Mouse (Mus musculus): ENCODE results near the gene Aplf.
"Not testable (repeated sequence)": the region's sequence is repeated elsewhere in the genome, so short reads cannot be mapped to it uniquely, and the experiment has no call there.

Gene Aplf

GRCm38 (mm10) chr6:87671771-87672517 is at the start of gene Aplf:
TSS of gene Aplf (minus strand) at chr6:87672193.
- peak; percentile 93 to 95 for DNase-seq (ENCODE audit: low spot score in 2 of 2)

- DNase-seq (ENCODE audit: low spot score in 2 of 2) = no peak
Observed at GRCm38 (mm10) chr6:87714091-87714490, 42.1 kb upstream of the Aplf start.

DNA sequence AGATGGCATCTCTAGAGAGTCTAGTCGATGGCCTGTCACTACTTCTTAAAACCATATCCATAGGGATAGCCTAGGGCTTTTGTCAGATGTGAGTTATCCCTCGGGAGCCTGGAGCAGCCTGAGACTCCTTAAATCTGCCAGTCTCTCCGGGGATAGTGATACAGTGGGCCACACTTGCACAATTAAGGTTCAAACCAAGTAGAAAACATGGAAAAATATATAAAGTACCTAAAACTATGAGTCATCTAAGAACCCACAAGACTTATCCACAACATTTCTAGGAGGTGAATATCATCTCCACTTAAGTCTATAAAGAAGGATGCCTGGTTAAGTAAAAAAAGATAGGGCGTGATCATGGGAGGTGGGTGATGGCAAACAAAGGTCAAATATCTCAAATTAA is 40.3 kb upstream of the Aplf start:
- DNase-seq (ENCODE audit: low spot score in 2 of 2) = no peak

DNA sequence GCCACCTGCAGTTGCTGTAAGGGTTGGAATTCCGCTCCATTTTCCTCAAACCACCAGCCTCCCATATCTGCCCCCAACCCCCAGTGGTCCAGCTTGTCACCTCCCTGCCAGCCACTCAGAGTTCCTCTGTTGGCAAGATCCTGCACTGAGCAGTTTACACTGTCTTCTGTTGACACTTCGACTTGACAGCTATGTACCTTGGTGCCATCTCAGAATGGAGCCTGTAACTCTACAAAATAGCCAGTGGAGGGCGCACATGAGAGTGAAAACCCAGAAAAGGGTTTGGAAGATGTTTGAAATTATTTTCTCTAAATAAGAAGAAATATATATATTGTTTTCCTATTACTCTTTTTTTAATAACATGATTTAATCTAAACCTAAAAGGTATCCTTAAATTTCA is 34.3 kb upstream of the Aplf start:
- DNase-seq (ENCODE audit: low spot score in 2 of 2) = no peak

GRCm38 (mm10) chr6:87696544-87696943 is 24.6 kb upstream of the Aplf start:
- no peak for DNase-seq (ENCODE audit: low spot score in 2 of 2)

DNA sequence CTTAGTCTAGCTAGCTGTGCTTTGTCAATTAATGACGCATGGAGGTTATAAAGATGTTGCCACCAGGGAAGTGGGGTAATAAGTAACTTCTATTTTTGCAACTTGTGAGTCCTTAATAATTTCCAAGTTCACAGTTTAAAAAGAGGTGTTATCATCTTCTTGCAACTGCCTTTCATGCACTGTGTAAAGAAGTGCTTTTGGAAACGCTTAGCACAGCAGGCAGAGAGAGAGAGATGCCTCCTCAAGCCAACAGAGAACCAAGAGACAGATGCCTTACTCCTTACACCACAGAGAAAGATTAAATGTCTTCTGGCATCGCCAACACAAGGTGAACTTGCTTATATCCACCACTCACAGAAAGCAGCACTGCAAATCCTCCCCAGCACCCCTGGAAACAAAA is 24.0 kb upstream of the Aplf start:
- DNase-seq (ENCODE audit: low spot score in 2 of 2) = no peak

GRCm38 (mm10) chr6:87680418-87680817 is 8.4 kb upstream of the Aplf start:
- no peak for DNase-seq (ENCODE audit: low spot score in 2 of 2)

- DNase-seq (ENCODE audit: low spot score in 2 of 2) = no peak
Observed at GRCm38 (mm10) chr6:87672661-87673060, 668 bp upstream of the Aplf start.

GRCm38 (mm10) chr6:87671353-87671752 is 640 bp downstream of the Aplf start:
- no peak for DNase-seq (ENCODE audit: low spot score in 2 of 2)

GRCm38 (mm10) chr6:87669894-87670588 is 2.0 kb downstream of the Aplf start:
- DNase-seq (ENCODE audit: low spot score in 2 of 2) = peak; percentile 21 to 59

DNA sequence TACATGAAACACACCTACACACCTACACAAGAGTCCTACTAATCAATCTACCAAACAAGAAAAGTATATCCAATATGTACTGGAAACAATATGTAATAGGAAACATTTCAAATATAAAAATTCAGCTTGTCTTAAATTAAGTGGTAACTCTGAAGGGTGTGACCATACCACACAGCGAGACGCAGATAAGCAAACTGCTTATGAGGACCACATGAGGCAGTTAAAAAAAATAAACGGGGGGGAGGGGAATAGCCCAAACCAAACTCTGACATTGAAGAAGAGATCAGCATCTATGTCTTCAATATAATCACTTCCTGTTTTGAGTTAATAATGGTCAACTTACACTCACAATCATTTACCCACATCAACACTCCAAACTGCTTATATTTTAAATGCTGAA is 3.3 kb downstream of the Aplf start:
- no peak for DNase-seq (ENCODE audit: low spot score in 2 of 2)

DNA sequence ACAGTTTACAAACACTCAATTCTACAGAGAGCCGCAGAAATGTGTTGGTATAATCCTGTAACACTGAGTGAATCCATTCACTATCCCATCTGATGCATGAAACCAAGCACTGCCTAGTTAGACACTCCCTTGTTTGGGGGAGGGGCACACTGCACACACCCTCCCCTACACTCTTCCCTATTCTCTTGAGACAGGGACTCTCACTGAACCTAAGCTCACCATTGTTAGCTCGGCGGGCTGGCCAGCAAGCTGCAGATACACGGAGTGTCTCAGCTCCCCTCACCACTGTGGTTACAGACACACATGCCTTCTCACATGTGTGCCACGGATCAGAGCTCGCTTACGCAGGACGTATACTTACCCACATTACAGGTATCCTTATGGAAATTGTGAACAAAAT is 4.2 kb downstream of the Aplf start:
- DNase-seq (ENCODE audit: low spot score in 2 of 2) = no peak

GRCm38 (mm10) chr6:87663445-87663844 is 8.5 kb downstream of the Aplf start:
- DNase-seq (ENCODE audit: low spot score in 2 of 2) = no peak

GRCm38 (mm10) chr6:87662197-87662596 is 9.8 kb downstream of the Aplf start:
- DNase-seq (ENCODE audit: low spot score in 2 of 2) = no peak

DNA sequence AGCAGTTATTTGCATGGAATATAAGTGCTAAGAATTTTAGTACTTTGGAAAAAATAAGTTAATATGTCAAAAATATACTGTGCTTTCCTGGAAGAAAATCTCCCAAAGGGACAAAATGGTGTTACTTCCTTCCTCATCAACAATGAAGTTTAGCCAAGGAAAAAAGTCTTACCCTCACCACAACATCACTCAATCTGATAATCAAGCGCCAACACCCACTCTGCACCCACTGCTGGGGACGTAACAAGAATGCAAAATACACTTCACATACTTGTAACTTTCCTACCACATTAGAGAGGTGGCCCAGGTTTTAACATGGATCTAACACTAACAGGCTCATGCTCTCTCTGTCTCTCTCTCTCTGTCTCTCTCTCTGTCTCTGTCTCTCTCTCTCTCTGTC is 10.3 kb downstream of the Aplf start:
- no peak for DNase-seq (ENCODE audit: low spot score in 2 of 2)

DNA sequence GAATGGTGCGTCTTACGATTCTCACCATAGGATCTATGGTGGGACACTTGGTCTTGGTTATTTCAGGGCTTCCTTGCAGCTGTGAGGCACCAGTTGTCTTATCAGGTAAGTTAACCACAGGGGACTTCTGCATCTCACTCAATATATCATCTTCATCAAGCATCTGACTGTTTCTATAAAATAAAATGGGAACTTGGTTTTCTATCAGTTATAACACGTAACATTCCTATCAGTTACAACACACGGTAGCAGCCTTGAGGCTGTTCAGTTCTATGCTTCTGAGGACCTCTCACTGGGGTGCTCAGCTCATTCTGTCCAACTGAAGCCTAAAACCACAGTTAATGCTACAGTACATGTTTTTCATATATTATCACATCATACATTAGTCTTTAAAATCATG is 13.2 kb downstream of the Aplf start:
- no peak for DNase-seq (ENCODE audit: low spot score in 2 of 2)

- no peak for DNase-seq (ENCODE audit: low spot score in 2 of 2)
Observed at GRCm38 (mm10) chr6:87653904-87654638, 17.9 kb downstream of the Aplf start.

DNA sequence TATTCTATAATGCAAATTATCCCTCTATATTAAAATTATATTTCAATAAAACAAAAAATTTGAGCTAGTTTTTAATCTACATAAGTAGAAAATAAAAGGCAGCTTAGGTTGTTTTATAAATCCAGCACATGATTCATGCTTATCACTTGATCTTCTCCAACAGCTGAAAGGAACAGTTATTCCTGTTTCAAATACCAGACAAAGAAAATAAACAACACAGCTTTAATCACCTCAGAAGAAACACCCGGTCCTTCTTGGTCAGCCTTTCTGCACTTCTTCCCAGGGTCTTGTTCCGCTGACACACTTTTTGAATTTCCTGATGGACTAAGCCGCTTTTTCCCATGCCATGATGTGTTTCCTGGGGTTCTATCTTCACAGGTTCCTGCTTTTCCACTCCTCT is 18.5 kb downstream of the Aplf start:
- no peak for DNase-seq (ENCODE audit: low spot score in 2 of 2)

DNA sequence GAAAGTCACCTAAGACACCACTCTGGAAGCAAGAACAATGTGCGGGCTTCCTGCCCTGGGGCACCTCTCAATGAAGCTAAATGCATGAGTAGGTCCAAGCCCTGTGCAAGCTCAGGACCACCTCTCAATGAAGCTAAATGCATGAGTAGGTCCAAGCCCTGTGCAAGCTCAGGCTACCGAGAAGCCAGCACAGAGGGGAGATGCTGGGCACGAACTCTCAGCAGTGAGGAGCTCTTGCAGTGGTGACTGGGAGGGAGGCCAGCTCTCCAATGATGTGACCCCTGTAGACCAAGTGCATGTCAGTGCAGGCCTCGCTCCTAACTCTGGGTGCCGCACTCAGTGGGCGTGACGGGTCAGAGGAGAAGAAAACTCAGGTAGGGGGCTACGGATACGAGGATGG is 19.3 kb downstream of the Aplf start:
- no peak for DNase-seq (ENCODE audit: low spot score in 2 of 2)

- no peak for DNase-seq (ENCODE audit: low spot score in 2 of 2)
Observed at GRCm38 (mm10) chr6:87651787-87652186, 20.2 kb downstream of the Aplf start.

GRCm38 (mm10) chr6:87638134-87638660 is 33.8 kb downstream of the Aplf start:
- no peak for DNase-seq (ENCODE audit: low spot score in 2 of 2)

DNA sequence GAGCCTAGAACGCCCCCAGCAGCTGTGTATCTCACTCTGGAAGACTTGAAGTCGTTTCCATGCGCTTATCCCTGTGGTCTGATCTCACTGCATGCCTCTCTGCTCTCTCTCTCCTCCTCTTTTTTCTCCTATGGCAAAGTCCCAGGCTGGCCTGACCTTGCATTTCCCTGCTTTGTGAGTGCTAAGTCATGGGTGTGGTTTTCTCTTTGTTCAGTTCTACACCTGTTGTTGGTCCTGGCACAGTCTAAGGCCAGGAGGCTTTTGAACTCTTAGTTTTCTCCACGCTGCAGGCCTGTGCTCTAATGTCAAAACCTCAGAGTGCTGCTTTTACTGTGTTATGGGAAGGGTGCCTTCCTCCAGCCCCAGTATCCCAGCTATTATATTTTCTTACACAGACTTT is 39.8 kb downstream of the Aplf start:
- DNase-seq (ENCODE audit: low spot score in 2 of 2) = no peak

GRCm38 (mm10) chr6:87628936-87629335 is 43.1 kb downstream of the Aplf start:
- DNase-seq (ENCODE audit: low spot score in 2 of 2) = not testable (repeated sequence)

All from heart, adult 9 months (tissue).